Mouse (Mus musculus): ENCODE data around the gene Pik3ap1. TPM values are rescaled to one million over a fixed set of nuclear protein-coding genes. Genes with fewer than 3 reads are reported as not detected.

The Pik3ap1 gene
- polyA plus RNA-seq (2012; rRNA removed): 3.4 and 4.1 TPM in 2 replicates

GRCm38 (mm10) chr19:41384922-41385508 is at the start of gene Pik3ap1:
Pik3ap1 (minus strand) TSS chr19:41385102.

DNA sequence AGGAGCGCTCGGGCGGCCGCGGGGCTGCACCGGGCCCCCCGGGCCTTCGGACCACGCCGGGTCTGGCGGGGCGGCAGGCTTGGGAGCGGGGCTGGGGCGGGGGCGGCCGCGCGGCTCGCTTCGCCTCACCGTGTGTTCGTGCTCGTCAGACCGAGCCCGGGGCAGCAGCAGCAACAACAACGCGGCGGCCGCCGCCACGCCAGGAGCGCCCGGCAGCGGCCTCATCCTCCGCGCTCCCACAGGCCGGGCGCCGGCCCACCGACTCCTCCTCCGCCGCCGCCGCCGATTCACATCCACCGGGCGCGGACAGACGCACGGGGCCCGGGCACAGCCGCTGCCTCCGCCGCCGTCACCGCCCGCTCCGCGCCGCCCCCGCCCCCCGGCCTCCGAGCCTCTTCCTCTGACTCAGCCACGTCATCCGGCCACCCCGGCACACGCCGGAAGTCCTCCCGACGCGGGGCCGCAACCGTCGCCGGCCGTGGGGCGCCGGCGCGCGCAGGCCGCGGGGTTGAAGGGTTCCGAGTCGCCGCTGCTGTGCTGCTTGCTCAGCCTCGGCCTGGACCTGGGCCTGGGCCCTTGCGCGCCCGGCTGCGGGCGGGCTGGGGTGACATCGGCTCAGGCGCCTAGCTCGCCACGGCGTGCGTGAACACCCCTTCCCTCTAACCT is 121.1 kb downstream of the Pik3ap1 start, which contains the start of gene Tm9sf3:
Gene Tm9sf3 (minus strand): TSS at position 368 of the 666 bp plus-strand sequence.

Other genes starting within 250 kb of the Pik3ap1 start
- gene Tll2, start 178.3 kb downstream of the Pik3ap1 start, polyA plus RNA-seq (2012; rRNA removed): 0.01 TPM in 1 of 2 replicates, not detected in the other
- 36.4 and 41.4 TPM in 2 replicates for gene Tm9sf3, start 121.1 kb downstream of the Pik3ap1 start, polyA plus RNA-seq (2012; rRNA removed)
- 1.2 and 1.5 TPM in 2 replicates for gene Lcor, start 97.5 kb upstream of the Pik3ap1 start, polyA plus RNA-seq (2012; rRNA removed)
- 1.2 and 1.3 TPM in 2 replicates for gene Gm340, start 197.3 kb upstream of the Pik3ap1 start, polyA plus RNA-seq (2012; rRNA removed)